Mouse (Mus musculus): ENCODE measurements around the gene Celsr1. TPM values are rescaled to one million over a fixed set of nuclear protein-coding genes. Genes with fewer than 3 reads are reported as not detected.

Celsr1 gene
- polyA plus RNA-seq, 1 experiment, result 40.0 TPM

- 84% methylated on average over 5 of the region's 5 CpGs for WGBS
Observed at GRCm38 (mm10) chr15:86018753-86019512, 14.6 kb downstream of the Celsr1 start.

GRCm38 (mm10) chr15:86017336-86017735 lies 16.2 kb downstream of the Celsr1 start:
- H3K27me3 ChIP-seq (ENCODE audit: control insufficient read depth, insufficient read depth, low read length), result no peaks in the 10 kb centered on the region
- 95% methylated on average over 6 of the region's 6 CpGs for WGBS
- no peak for TF ChIP-seq POLR2A (IDR thresholded peaks at IDR 0.05; ENCODE audit: control insufficient read depth, extremely low read depth, insufficient read depth, low read length, poor library complexity)
- no peak for TF ChIP-seq CTCF (IDR thresholded peaks at IDR 0.05; ENCODE audit: borderline replicate concordance, control insufficient read depth, extremely low read depth, insufficient read depth, low read length, poor library complexity)
- H3K4me1 ChIP-seq (replicated peaks; ENCODE audit: control insufficient read depth, insufficient read depth, low read length), result peaks cover 30% of the 10 kb centered on the region
- no peak overlapping the region for H3K27ac ChIP-seq (ENCODE audit: control insufficient read depth, insufficient read depth, low read length)
- no peak overlapping the region for H3K4me3 ChIP-seq (ENCODE audit: control insufficient read depth, insufficient read depth, low read length)
- no peak for DNase-seq
- no peaks in the 10 kb centered on the region for H3K36me3 ChIP-seq (ENCODE audit: control insufficient read depth, insufficient read depth, low read length)

More at GRCm38 (mm10) chr15:86018753-86019512, 14.6 kb downstream of the Celsr1 start:
- peaks cover 33% of the 10 kb centered on the region for H3K4me1 ChIP-seq (replicated peaks; ENCODE audit: control insufficient read depth, insufficient read depth, low read length)
- no peak overlapping the region for H3K4me3 ChIP-seq (ENCODE audit: control insufficient read depth, insufficient read depth, low read length)
- no peaks in the 10 kb centered on the region for H3K27me3 ChIP-seq (ENCODE audit: control insufficient read depth, insufficient read depth, low read length)
- TF ChIP-seq POLR2A (IDR thresholded peaks at IDR 0.05; ENCODE audit: control insufficient read depth, extremely low read depth, insufficient read depth, low read length, poor library complexity) (no peak), CTCF (IDR thresholded peaks at IDR 0.05; ENCODE audit: borderline replicate concordance, control insufficient read depth, extremely low read depth, insufficient read depth, low read length, poor library complexity) (no peak)
- no peak for DNase-seq
- H3K36me3 ChIP-seq (ENCODE audit: control insufficient read depth, insufficient read depth, low read length), result no peaks in the 10 kb centered on the region
- no peak overlapping the region for H3K27ac ChIP-seq (ENCODE audit: control insufficient read depth, insufficient read depth, low read length)

- H3K4me3 ChIP-seq (ENCODE audit: control insufficient read depth, insufficient read depth, low read length), result no peak overlapping the region
- peak overlapping the region; percentile 17; the same call in 1 of the 2 replicates for H3K27ac ChIP-seq (ENCODE audit: control insufficient read depth, insufficient read depth, low read length)
- WGBS, result 48% methylated on average over 13 of the region's 13 CpGs
- peak; percentile 27 for DNase-seq
- no peaks in the 10 kb centered on the region for H3K27me3 ChIP-seq (ENCODE audit: control insufficient read depth, insufficient read depth, low read length)
- peaks cover 23% of the 10 kb centered on the region for H3K4me1 ChIP-seq (replicated peaks; ENCODE audit: control insufficient read depth, insufficient read depth, low read length)
- H3K36me3 ChIP-seq (ENCODE audit: control insufficient read depth, insufficient read depth, low read length), result no peaks in the 10 kb centered on the region
- TF ChIP-seq POLR2A (IDR thresholded peaks at IDR 0.05; ENCODE audit: control insufficient read depth, extremely low read depth, insufficient read depth, low read length, poor library complexity) (no peak), CTCF (IDR thresholded peaks at IDR 0.05; ENCODE audit: borderline replicate concordance, control insufficient read depth, extremely low read depth, insufficient read depth, low read length, poor library complexity) (no peak)
Observed at GRCm38 (mm10) chr15:86015860-86016541, 17.6 kb downstream of the Celsr1 start.

- DNase-seq, result no peak
- H3K4me3 ChIP-seq (ENCODE audit: control insufficient read depth, insufficient read depth, low read length), result no peak overlapping the region
- H3K4me1 ChIP-seq (replicated peaks; ENCODE audit: control insufficient read depth, insufficient read depth, low read length), result peaks cover 21% of the 10 kb centered on the region
- 94% methylated on average over 7 of the region's 7 CpGs for WGBS
- H3K27me3 ChIP-seq (ENCODE audit: control insufficient read depth, insufficient read depth, low read length), result no peaks in the 10 kb centered on the region
- TF ChIP-seq CTCF (IDR thresholded peaks at IDR 0.05; ENCODE audit: borderline replicate concordance, control insufficient read depth, extremely low read depth, insufficient read depth, low read length, poor library complexity) (no peak), POLR2A (IDR thresholded peaks at IDR 0.05; ENCODE audit: control insufficient read depth, extremely low read depth, insufficient read depth, low read length, poor library complexity) (no peak)
- H3K36me3 ChIP-seq (ENCODE audit: control insufficient read depth, insufficient read depth, low read length), result no peaks in the 10 kb centered on the region
- no peak overlapping the region for H3K27ac ChIP-seq (ENCODE audit: control insufficient read depth, insufficient read depth, low read length)
Observed at GRCm38 (mm10) chr15:86015026-86015425, 18.6 kb downstream of the Celsr1 start.

- 84% methylated on average over 10 of the region's 10 CpGs for WGBS
- TF ChIP-seq CTCF (IDR thresholded peaks at IDR 0.05; ENCODE audit: borderline replicate concordance, control insufficient read depth, extremely low read depth, insufficient read depth, low read length, poor library complexity), result no peak
- H3K27me3 ChIP-seq (ENCODE audit: control insufficient read depth, insufficient read depth, low read length), result no peaks in the 10 kb centered on the region
- H3K36me3 ChIP-seq (ENCODE audit: control insufficient read depth, insufficient read depth, low read length), result no peaks in the 10 kb centered on the region
- H3K4me1 ChIP-seq (replicated peaks; ENCODE audit: control insufficient read depth, insufficient read depth, low read length), result peaks cover 21% of the 10 kb centered on the region
- H3K4me3 ChIP-seq (ENCODE audit: control insufficient read depth, insufficient read depth, low read length), result no peak overlapping the region
- H3K27ac ChIP-seq (ENCODE audit: control insufficient read depth, insufficient read depth, low read length), result no peak overlapping the region
- no peak for DNase-seq
Observed at GRCm38 (mm10) chr15:86013656-86014055, 19.9 kb downstream of the Celsr1 start.

- TF ChIP-seq POLR2A (IDR thresholded peaks at IDR 0.05; ENCODE audit: control insufficient read depth, extremely low read depth, insufficient read depth, low read length, poor library complexity), result no peak
- Histone ChIP-seq H3K27me3 (ENCODE audit: control insufficient read depth, insufficient read depth, low read length) (no peaks in the 10 kb centered on the region), H3K27ac (ENCODE audit: control insufficient read depth, insufficient read depth, low read length) (no peak overlapping the region), H3K4me3 (ENCODE audit: control insufficient read depth, insufficient read depth, low read length) (no peak overlapping the region), H3K36me3 (ENCODE audit: control insufficient read depth, insufficient read depth, low read length) (no peaks in the 10 kb centered on the region), H3K4me1 (replicated peaks; ENCODE audit: control insufficient read depth, insufficient read depth, low read length) (peaks cover 21% of the 10 kb centered on the region)
- no peak for DNase-seq
- WGBS, result 95% methylated on average over 2 of the region's 2 CpGs
Observed at GRCm38 (mm10) chr15:86013130-86013529, 20.4 kb downstream of the Celsr1 start.
